Mouse (Mus musculus) erythroblast, embryonic 14.5 days (primary cell): Measurements from ENCODE around the gene Lpxn. TPM values are rescaled to one million over a fixed set of nuclear protein-coding genes. Genes with fewer than 3 reads are reported as not detected.

Source experiments
- H3K27me3 ChIP-seq: 2 replicates; pipeline ENCODE4 v1.6.1; 2012; ENCODE audit warnings: inconsistent platforms; ENCODE audit not compliant: control insufficient read depth
- H3K36me3 ChIP-seq: 2 replicates; pipeline ENCODE4 v1.6.1; 2012; ENCODE audit warnings: mild to moderate bottlenecking, inconsistent platforms; ENCODE audit not compliant: control insufficient read depth
- H3K4me1 ChIP-seq: 2 replicates; pipeline ENCODE4 v1.6.1; 2012; ENCODE audit warnings: inconsistent platforms; ENCODE audit not compliant: control insufficient read depth
- H3K4me3 ChIP-seq: replicated peaks from 2 replicates; pipeline ENCODE3; 2012; ENCODE audit warnings: moderate library complexity, mild to moderate bottlenecking, inconsistent platforms
- H3K9me3 ChIP-seq: 2 replicates; pipeline ENCODE4 v1.6.1; 2012; ENCODE audit warnings: low read length, inconsistent platforms, mixed read lengths; ENCODE audit not compliant: control insufficient read depth
- GATA1 ChIP-seq: IDR thresholded peaks from 2 replicates; pipeline ENCODE4 v1.6.1; 2012; ENCODE audit warnings: low read length, inconsistent platforms, mixed read lengths
- TAL1 ChIP-seq: IDR thresholded peaks from 3 replicates; pipeline ENCODE4 v1.6.1; 2012; ENCODE audit warnings: low read length, inconsistent platforms, mixed read lengths
- polyA plus RNA-seq: library from polyadenylated mRNA; stranded (reverse); fragments of >175 nt; gene quantifications from 2 replicates; pipeline ENCODE4 v1.2.3, GENCODE M21; 2012

The Lpxn gene
- polyA plus RNA-seq, 1 experiment: 0.02 TPM

- H3K9me3 ChIP-seq: no peaks in the 10 kb centered on the region
- H3K4me3 ChIP-seq: no peak overlapping the region
- no peak for TF ChIP-seq TAL1
- no peak for TF ChIP-seq GATA1
- H3K27me3 ChIP-seq: no peaks in the 10 kb centered on the region
- H3K4me1 ChIP-seq: peaks cover 21% of the 10 kb centered on the region
- H3K36me3 ChIP-seq: no peaks in the 10 kb centered on the region
These were observed 5.1 kb downstream of the Lpxn start for GRCm38 (mm10) chr19:12801046-12801445.

GRCm38 (mm10) chr19:12802830-12803229 is 6.8 kb downstream of the Lpxn start:
- Histone ChIP-seq H3K9me3 (no peaks in the 10 kb centered on the region), H3K27me3 (no peaks in the 10 kb centered on the region), H3K4me1 (peaks cover 6% of the 10 kb centered on the region), H3K4me3 (no peak overlapping the region), H3K36me3 (no peaks in the 10 kb centered on the region)
- TF ChIP-seq TAL1: no peak
- TF ChIP-seq GATA1: no peak

GRCm38 (mm10) chr19:12804237-12804636 is 8.2 kb downstream of the Lpxn start:
- Histone ChIP-seq H3K9me3 (no peaks in the 10 kb centered on the region), H3K4me3 (no peak overlapping the region), H3K36me3 (no peaks in the 10 kb centered on the region), H3K27me3 (no peaks in the 10 kb centered on the region), H3K4me1 (peaks cover 6% of the 10 kb centered on the region)
- TF ChIP-seq TAL1: no peak
- no peak for TF ChIP-seq GATA1

- H3K4me3 ChIP-seq: no peak overlapping the region
- no peaks in the 10 kb centered on the region for H3K36me3 ChIP-seq
- no peaks in the 10 kb centered on the region for H3K27me3 ChIP-seq
- TF ChIP-seq TAL1: no peak
- TF ChIP-seq GATA1: no peak
- H3K9me3 ChIP-seq: no peaks in the 10 kb centered on the region
- H3K4me1 ChIP-seq: peaks cover 2% of the 10 kb centered on the region; the same call in 1 of the 2 replicates
These were observed 9.7 kb downstream of the Lpxn start for GRCm38 (mm10) chr19:12805730-12806129.

GRCm38 (mm10) chr19:12806214-12806613 is 10.2 kb downstream of the Lpxn start:
- Histone ChIP-seq H3K4me1 (peaks cover 2% of the 10 kb centered on the region; the same call in 1 of the 2 replicates), H3K4me3 (no peak overlapping the region), H3K27me3 (no peaks in the 10 kb centered on the region), H3K9me3 (no peaks in the 10 kb centered on the region), H3K36me3 (no peaks in the 10 kb centered on the region)
- TF ChIP-seq GATA1: no peak
- no peak for TF ChIP-seq TAL1

GRCm38 (mm10) chr19:12812644-12813364 is 16.8 kb downstream of the Lpxn start:
- no peaks in the 10 kb centered on the region for H3K9me3 ChIP-seq
- H3K4me1 ChIP-seq: peaks cover 4% of the 10 kb centered on the region; the same call in 1 of the 2 replicates
- H3K4me3 ChIP-seq: no peak overlapping the region
- TF ChIP-seq GATA1: no peak
- TF ChIP-seq TAL1: no peak
- H3K36me3 ChIP-seq: no peaks in the 10 kb centered on the region
- no peaks in the 10 kb centered on the region for H3K27me3 ChIP-seq

GRCm38 (mm10) chr19:12813883-12814282 is 17.9 kb downstream of the Lpxn start:
- H3K4me1 ChIP-seq: peaks cover 4% of the 10 kb centered on the region; the same call in 1 of the 2 replicates
- TF ChIP-seq GATA1 (no peak), TAL1 (no peak)

GRCm38 (mm10) chr19:12818507-12818906 is 22.5 kb downstream of the Lpxn start:
- TF ChIP-seq GATA1 (no peak), TAL1 (no peak)
- Histone ChIP-seq H3K4me3 (no peak overlapping the region), H3K4me1 (no peaks in the 10 kb centered on the region), H3K27me3 (no peaks in the 10 kb centered on the region), H3K36me3 (no peaks in the 10 kb centered on the region), H3K9me3 (no peaks in the 10 kb centered on the region)

More at GRCm38 (mm10) chr19:12813883-12814282, 17.9 kb downstream of the Lpxn start:
- no peak overlapping the region for H3K4me3 ChIP-seq
- no peaks in the 10 kb centered on the region for H3K36me3 ChIP-seq
- no peaks in the 10 kb centered on the region for H3K27me3 ChIP-seq
- H3K9me3 ChIP-seq: no peaks in the 10 kb centered on the region

- TF ChIP-seq TAL1 (no peak), GATA1 (no peak)
- no peak overlapping the region for H3K4me3 ChIP-seq
- no peaks in the 10 kb centered on the region for H3K9me3 ChIP-seq
- no peaks in the 10 kb centered on the region for H3K27me3 ChIP-seq
- no peaks in the 10 kb centered on the region for H3K36me3 ChIP-seq
- H3K4me1 ChIP-seq: no peaks in the 10 kb centered on the region
These were observed 24.4 kb downstream of the Lpxn start for GRCm38 (mm10) chr19:12820383-12820782.

- no peak for TF ChIP-seq TAL1
- no peak for TF ChIP-seq GATA1
- Histone ChIP-seq H3K36me3 (no peaks in the 10 kb centered on the region), H3K4me1 (no peaks in the 10 kb centered on the region), H3K27me3 (no peaks in the 10 kb centered on the region), H3K4me3 (no peak overlapping the region), H3K9me3 (no peaks in the 10 kb centered on the region)
These were observed 28.6 kb downstream of the Lpxn start for GRCm38 (mm10) chr19:12824549-12824948.
